Mouse (Mus musculus): ENCODE measurements around the gene Mrpl9. TPM values are rescaled to one million over a fixed set of nuclear protein-coding genes. Genes with fewer than 3 reads are reported as not detected.

Mrpl9 gene
- polyA plus RNA-seq, 1 experiment from 2014 or later, result 63.8 TPM

DNA sequence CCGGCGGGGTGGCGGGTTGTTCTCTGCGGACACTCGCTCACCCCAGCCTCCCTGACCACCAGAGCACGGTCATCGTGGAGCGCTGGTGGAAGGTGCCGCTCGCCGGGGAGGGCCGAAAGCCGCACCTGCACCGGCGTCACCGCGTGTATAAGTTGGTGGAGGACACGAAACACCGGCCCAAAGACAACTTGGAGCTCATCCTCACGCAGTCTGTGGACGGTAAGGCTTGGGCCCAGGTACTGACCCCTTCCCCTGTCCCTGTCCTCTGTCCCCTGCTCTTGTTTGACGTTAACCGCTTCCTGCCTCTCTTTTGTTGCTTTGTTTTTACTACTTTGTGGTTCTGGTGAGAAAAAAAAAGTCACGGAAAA lies 463 bp downstream of the Mrpl9 start, which contains the start of gene Oaz3:
Gene Oaz3 (minus strand): TSS at position 319 of the 368 bp plus-strand sequence.
- no peaks in the 10 kb centered on the region for H3K4me1 ChIP-seq (ENCODE audit: control insufficient read depth, insufficient read depth, low read length)
- no peak within 1 kb of the TSS; the same call in 1 of the 2 replicates for H3K27ac ChIP-seq (replicated peaks; ENCODE audit: low read depth, low read length)
- H3K9ac ChIP-seq (replicated peaks; ENCODE audit: low read length), result peak within 1 kb of the TSS; percentile 89
- DNase-seq (ENCODE audit: low spot score) (no peak), ATAC-seq (replicated peaks; ENCODE audit: insufficient number of reproducible peaks, low FRiP score, low TSS enrichment, low read depth) (peak; percentile 45)
- peak within 1 kb of the TSS; percentile 83 for H3K4me2 ChIP-seq (ENCODE audit: low read depth, low read length)
- H3K36me3 ChIP-seq (replicated peaks; ENCODE audit: control insufficient read depth, insufficient read depth, low read depth, low read length), result peaks cover 8% of the 10 kb centered on the region
- H3K9me3 ChIP-seq (replicated peaks; ENCODE audit: control insufficient read depth, low read length), result no peaks in the 10 kb centered on the region
- H3K4me3 ChIP-seq (ENCODE audit: low read depth, low read length), result peak within 1 kb of the TSS; percentile 91
- no peaks in the 10 kb centered on the region for H3K27me3 ChIP-seq (ENCODE audit: control insufficient read depth, insufficient read depth, low read length)
- WGBS, result 1% methylated on average over 24 of the region's 24 CpGs

DNA sequence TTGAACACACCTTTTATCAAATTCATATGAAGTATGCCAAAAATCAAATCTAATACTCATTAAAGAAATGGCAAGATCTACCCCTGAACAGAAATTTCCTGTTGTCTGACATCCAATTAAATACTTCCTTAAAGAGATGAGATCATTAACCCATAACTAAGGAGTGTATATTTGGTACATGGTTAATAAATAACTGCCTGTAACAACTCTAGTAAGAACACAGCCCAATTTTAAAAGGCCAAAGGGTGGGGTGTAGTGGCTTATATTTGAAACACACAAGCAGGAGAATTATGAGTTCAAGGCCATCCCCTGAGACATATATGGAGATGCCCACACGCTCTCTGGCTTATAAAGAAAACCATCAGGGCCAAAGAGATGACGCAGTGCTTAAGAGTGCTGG lies 6.3 kb downstream of the Mrpl9 start:
- ATAC-seq (replicated peaks; ENCODE audit: insufficient number of reproducible peaks, low FRiP score, low TSS enrichment, low read depth) (no peak), DNase-seq (ENCODE audit: low spot score) (no peak)
- no peaks in the 10 kb centered on the region for H3K27me3 ChIP-seq (ENCODE audit: control insufficient read depth, insufficient read depth, low read length)
- no peak overlapping the region for H3K4me2 ChIP-seq (ENCODE audit: low read depth, low read length)
- H3K4me1 ChIP-seq (ENCODE audit: control insufficient read depth, insufficient read depth, low read length), result no peaks in the 10 kb centered on the region
- no peak overlapping the region for H3K4me3 ChIP-seq (ENCODE audit: low read depth, low read length)
- peaks cover 8% of the 10 kb centered on the region for H3K36me3 ChIP-seq (replicated peaks; ENCODE audit: control insufficient read depth, insufficient read depth, low read depth, low read length)
- no peak overlapping the region for H3K9ac ChIP-seq (replicated peaks; ENCODE audit: low read length)
- WGBS, result 94% methylated on average over 2 of the region's 2 CpGs
- H3K9me3 ChIP-seq (replicated peaks; ENCODE audit: control insufficient read depth, low read length), result no peaks in the 10 kb centered on the region
- H3K27ac ChIP-seq (replicated peaks; ENCODE audit: low read depth, low read length), result no peak overlapping the region

DNA sequence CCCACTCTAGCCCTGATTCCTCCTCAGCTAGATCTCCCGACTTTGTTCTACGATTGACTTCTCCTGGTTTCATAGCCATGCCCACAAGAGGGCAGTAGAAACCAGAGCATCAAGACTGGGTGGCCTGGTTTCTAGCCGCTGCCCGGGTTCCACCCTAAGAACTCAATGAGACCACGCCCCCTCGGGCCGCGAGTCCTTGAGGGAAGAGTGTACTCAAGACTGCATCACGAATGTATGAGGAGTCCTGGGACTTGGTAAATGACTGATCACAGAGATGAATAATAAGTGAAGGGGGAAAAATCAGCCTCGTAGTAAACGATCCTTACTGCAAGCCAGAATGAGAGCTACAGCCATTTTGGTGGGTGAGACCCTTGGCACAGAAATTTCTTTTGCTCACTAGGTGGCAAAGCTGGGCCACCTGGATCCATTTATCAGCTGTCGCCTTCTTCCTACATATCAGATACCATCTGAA lies 13.4 kb downstream of the Mrpl9 start:
- peak; percentile 98 for DNase-seq (ENCODE audit: low spot score)
- WGBS, result 2% methylated on average over 12 of the region's 12 CpGs
- no peaks in the 10 kb centered on the region for H3K9me3 ChIP-seq (replicated peaks; ENCODE audit: control insufficient read depth, low read length)
- H3K9ac ChIP-seq (replicated peaks; ENCODE audit: low read length), result no peak overlapping the region
- no peaks in the 10 kb centered on the region for H3K4me1 ChIP-seq (ENCODE audit: control insufficient read depth, insufficient read depth, low read length)
- H3K27me3 ChIP-seq (ENCODE audit: control insufficient read depth, insufficient read depth, low read length), result no peaks in the 10 kb centered on the region
- 0 out of 2 replicates have a peak overlapping the region, but pooled peaks have one; percentile 19 for H3K4me2 ChIP-seq (ENCODE audit: low read depth, low read length)
- H3K36me3 ChIP-seq (replicated peaks; ENCODE audit: control insufficient read depth, insufficient read depth, low read depth, low read length), result no peaks in the 10 kb centered on the region
- H3K4me3 ChIP-seq (ENCODE audit: low read depth, low read length), result peak overlapping the region; percentile 1; the same call in 1 of the 2 replicates
- no peak overlapping the region for H3K27ac ChIP-seq (replicated peaks; ENCODE audit: low read depth, low read length)
- ATAC-seq (replicated peaks; ENCODE audit: insufficient number of reproducible peaks, low FRiP score, low TSS enrichment, low read depth), result peak; percentile 89

DNA sequence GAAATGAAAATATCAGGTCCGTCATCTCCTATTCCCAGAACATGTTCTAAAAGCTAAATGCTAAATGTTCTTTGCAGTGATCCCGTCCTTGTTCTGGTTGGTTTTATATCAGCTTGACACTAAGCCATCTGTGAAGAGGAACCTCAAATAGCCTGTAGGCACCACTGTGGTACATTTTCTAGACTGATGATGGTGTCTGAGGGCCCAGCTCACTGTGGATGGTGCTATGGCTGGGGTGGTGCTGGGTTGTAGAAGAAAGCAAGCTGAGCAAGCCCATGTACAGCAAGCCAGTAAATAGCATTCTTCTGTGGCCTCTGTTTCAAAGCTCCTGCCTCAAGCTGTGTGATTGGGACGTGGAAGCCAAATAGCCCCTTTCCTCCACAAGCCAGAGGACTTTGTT lies 13.9 kb downstream of the Mrpl9 start:
- no peak overlapping the region for H3K4me3 ChIP-seq (ENCODE audit: low read depth, low read length)
- no peak for ATAC-seq (replicated peaks; ENCODE audit: insufficient number of reproducible peaks, low FRiP score, low TSS enrichment, low read depth)
- H3K9me3 ChIP-seq (replicated peaks; ENCODE audit: control insufficient read depth, low read length), result no peaks in the 10 kb centered on the region
- H3K27ac ChIP-seq (replicated peaks; ENCODE audit: low read depth, low read length), result no peak overlapping the region
- no peak overlapping the region for H3K4me2 ChIP-seq (ENCODE audit: low read depth, low read length)
- no peaks in the 10 kb centered on the region for H3K36me3 ChIP-seq (replicated peaks; ENCODE audit: control insufficient read depth, insufficient read depth, low read depth, low read length)
- no peak for DNase-seq (ENCODE audit: low spot score)
- H3K9ac ChIP-seq (replicated peaks; ENCODE audit: low read length), result no peak overlapping the region
- 73% methylated on average over 3 of the region's 3 CpGs for WGBS
- H3K4me1 ChIP-seq (ENCODE audit: control insufficient read depth, insufficient read depth, low read length), result no peaks in the 10 kb centered on the region
- no peaks in the 10 kb centered on the region for H3K27me3 ChIP-seq (ENCODE audit: control insufficient read depth, insufficient read depth, low read length)

DNA sequence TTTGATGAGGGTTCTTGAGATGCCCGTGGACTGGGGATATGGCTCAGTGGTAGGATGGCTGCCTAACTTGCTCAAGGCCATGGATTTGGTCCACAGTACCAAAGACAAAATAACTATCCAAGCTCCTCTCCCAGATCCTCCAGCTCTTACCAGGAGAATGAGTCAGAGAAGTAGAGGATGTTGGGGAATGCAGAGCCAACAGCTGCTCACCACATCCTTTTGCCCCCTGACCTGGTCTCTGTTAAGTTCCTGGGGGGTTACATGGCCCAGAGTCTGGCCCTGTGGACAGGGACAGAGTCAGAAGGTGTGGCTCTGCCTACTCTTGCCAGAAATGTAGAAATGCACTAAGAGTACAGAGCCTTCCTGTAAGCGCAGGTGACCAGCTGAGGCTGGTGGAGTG lies 16.7 kb downstream of the Mrpl9 start:
- DNase-seq (ENCODE audit: low spot score) (no peak), ATAC-seq (replicated peaks; ENCODE audit: insufficient number of reproducible peaks, low FRiP score, low TSS enrichment, low read depth) (no peak)
- H3K36me3 ChIP-seq (replicated peaks; ENCODE audit: control insufficient read depth, insufficient read depth, low read depth, low read length), result no peaks in the 10 kb centered on the region
- 94% methylated on average over 2 of the region's 2 CpGs for WGBS
- H3K9ac ChIP-seq (replicated peaks; ENCODE audit: low read length), result no peak overlapping the region
- H3K9me3 ChIP-seq (replicated peaks; ENCODE audit: control insufficient read depth, low read length), result no peaks in the 10 kb centered on the region
- H3K4me1 ChIP-seq (ENCODE audit: control insufficient read depth, insufficient read depth, low read length), result no peaks in the 10 kb centered on the region
- H3K4me2 ChIP-seq (ENCODE audit: low read depth, low read length), result no peak overlapping the region
- no peak overlapping the region for H3K27ac ChIP-seq (replicated peaks; ENCODE audit: low read depth, low read length)
- no peak overlapping the region for H3K4me3 ChIP-seq (ENCODE audit: low read depth, low read length)
- no peaks in the 10 kb centered on the region for H3K27me3 ChIP-seq (ENCODE audit: control insufficient read depth, insufficient read depth, low read length)

DNA sequence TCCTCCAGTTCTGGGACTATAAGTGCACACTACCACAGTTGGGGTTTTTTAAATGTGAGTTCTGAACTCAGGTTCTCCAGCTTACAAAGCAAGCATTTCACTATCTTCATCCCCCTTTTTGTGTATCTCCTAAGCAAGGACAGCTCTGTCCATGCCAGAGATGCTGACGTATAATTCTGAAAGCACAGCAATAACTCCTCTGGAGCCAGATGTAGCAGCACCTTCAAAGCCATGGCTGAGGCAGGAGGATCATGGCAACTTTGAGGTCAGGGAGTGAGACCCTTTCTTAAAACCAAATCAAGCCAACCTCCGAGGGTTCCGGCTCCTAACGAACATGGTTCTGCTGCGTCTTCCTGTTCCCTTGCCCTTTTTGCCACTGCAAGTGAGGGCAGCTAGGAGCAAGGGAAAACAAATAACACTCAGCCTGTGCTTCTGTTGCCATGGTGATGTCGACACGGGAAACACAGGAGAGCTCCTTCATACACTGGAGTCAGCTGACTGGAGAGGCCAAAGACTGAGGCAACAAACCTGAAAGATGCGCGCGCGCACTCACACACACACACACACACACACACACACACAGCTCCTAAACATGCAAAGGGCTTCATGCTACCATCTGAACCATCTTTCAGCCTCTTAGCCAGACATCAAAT lies 20.9 kb downstream of the Mrpl9 start:
- no peak overlapping the region for H3K4me3 ChIP-seq (ENCODE audit: low read depth, low read length)
- no peaks in the 10 kb centered on the region for H3K4me1 ChIP-seq (ENCODE audit: control insufficient read depth, insufficient read depth, low read length)
- no peaks in the 10 kb centered on the region for H3K27me3 ChIP-seq (ENCODE audit: control insufficient read depth, insufficient read depth, low read length)
- no peak overlapping the region for H3K27ac ChIP-seq (replicated peaks; ENCODE audit: low read depth, low read length)
- no peaks in the 10 kb centered on the region for H3K9me3 ChIP-seq (replicated peaks; ENCODE audit: control insufficient read depth, low read length)
- WGBS, result 52% methylated on average over 11 of the region's 11 CpGs
- H3K9ac ChIP-seq (replicated peaks; ENCODE audit: low read length), result no peak overlapping the region
- no peaks in the 10 kb centered on the region for H3K36me3 ChIP-seq (replicated peaks; ENCODE audit: control insufficient read depth, insufficient read depth, low read depth, low read length)
- DNase-seq (ENCODE audit: low spot score) (peak; percentile 60), ATAC-seq (replicated peaks; ENCODE audit: insufficient number of reproducible peaks, low FRiP score, low TSS enrichment, low read depth) (peak; percentile 62)
- H3K4me2 ChIP-seq (ENCODE audit: low read depth, low read length), result no peak overlapping the region

DNA sequence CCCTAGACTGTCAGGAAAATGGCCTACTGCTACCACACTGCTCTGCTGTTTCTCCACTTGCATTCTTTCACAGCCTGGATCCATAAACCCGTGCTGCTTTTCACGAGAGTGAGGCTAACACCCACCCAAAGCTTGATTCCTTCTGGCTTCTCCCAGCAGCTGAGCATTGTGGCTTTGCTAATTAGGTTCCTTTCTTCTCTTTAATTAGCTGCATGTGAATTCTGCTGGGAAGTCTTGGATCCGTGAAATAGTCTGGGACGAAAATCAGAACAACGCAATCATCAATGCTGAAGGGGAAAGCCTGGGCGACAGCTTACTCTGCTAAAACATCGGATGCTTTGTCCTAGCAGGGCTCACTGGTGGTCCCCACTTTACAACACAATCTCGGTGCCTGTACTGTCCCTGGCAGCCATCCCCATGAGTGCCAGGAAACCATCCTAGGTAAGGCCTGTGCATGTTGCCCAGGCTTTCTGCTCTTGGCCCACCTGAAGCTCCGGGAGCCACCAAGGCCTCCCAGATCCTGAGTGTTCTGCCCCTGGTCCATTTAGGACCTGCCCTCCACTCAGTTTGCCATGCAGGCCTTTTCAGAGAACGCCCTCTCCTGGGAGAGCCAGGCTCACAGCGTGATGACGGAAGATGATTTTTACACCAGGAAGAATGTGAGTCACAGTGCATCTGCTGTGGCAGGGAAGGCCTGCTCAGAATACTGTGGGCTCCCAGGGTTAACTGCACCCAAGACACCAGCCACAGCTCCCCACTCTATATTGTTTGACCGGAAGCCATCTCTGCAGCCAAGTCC lies 22.7 kb downstream of the Mrpl9 start:
- no peak for DNase-seq (ENCODE audit: low spot score)
- no peak overlapping the region for H3K4me2 ChIP-seq (ENCODE audit: low read depth, low read length)
- no peaks in the 10 kb centered on the region for H3K4me1 ChIP-seq (ENCODE audit: control insufficient read depth, insufficient read depth, low read length)
- no peaks in the 10 kb centered on the region for H3K36me3 ChIP-seq (replicated peaks; ENCODE audit: control insufficient read depth, insufficient read depth, low read depth, low read length)
- H3K4me3 ChIP-seq (ENCODE audit: low read depth, low read length), result no peak overlapping the region
- H3K27me3 ChIP-seq (ENCODE audit: control insufficient read depth, insufficient read depth, low read length), result no peaks in the 10 kb centered on the region
- H3K27ac ChIP-seq (replicated peaks; ENCODE audit: low read depth, low read length), result no peak overlapping the region
- ATAC-seq (replicated peaks; ENCODE audit: insufficient number of reproducible peaks, low FRiP score, low TSS enrichment, low read depth), result no peak; the same call in 1 of the 2 replicates
- H3K9ac ChIP-seq (replicated peaks; ENCODE audit: low read length), result no peak overlapping the region
- WGBS, result 57% methylated on average over 13 of the region's 13 CpGs
- H3K9me3 ChIP-seq (replicated peaks; ENCODE audit: control insufficient read depth, low read length), result no peaks in the 10 kb centered on the region

DNA sequence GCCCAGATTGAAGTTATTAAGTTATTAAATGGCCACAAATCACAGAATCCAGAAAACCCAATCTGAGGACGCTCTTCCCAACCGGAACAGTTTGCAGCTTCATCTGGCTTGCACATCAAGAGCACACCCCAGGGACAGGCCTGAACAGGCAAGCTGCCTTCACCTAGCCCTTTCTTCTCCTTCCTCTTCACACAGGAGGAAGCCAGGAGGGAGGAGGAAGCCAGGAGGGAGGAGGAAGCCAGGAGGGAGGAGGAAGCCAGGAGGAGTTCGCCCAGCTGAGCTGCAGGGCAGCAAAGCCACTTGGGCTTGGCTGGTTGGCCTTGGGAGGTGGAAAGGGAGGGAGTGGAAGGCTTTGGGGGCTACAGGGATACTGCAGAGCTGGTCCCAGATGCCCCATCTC lies 25.8 kb downstream of the Mrpl9 start:
- Histone ChIP-seq H3K4me1 (ENCODE audit: control insufficient read depth, insufficient read depth, low read length) (no peaks in the 10 kb centered on the region; the same call in 1 of the 2 replicates), H3K36me3 (replicated peaks; ENCODE audit: control insufficient read depth, insufficient read depth, low read depth, low read length) (no peaks in the 10 kb centered on the region), H3K4me2 (ENCODE audit: low read depth, low read length) (no peak overlapping the region), H3K27me3 (ENCODE audit: control insufficient read depth, insufficient read depth, low read length) (no peaks in the 10 kb centered on the region), H3K4me3 (ENCODE audit: low read depth, low read length) (no peak overlapping the region), H3K9me3 (replicated peaks; ENCODE audit: control insufficient read depth, low read length) (no peaks in the 10 kb centered on the region), H3K27ac (replicated peaks; ENCODE audit: low read depth, low read length) (no peak overlapping the region), H3K9ac (replicated peaks; ENCODE audit: low read length) (no peak overlapping the region)
- ATAC-seq (replicated peaks; ENCODE audit: insufficient number of reproducible peaks, low FRiP score, low TSS enrichment, low read depth) (no peak), DNase-seq (ENCODE audit: low spot score) (no peak)
- WGBS, result 39% methylated on average over 3 of the region's 3 CpGs

All from embryonic facial prominence, embryonic 11.5 days (tissue).